Mouse (Mus musculus): ENCODE data around the gene Dvl1.

Gene Dvl1

DNA sequence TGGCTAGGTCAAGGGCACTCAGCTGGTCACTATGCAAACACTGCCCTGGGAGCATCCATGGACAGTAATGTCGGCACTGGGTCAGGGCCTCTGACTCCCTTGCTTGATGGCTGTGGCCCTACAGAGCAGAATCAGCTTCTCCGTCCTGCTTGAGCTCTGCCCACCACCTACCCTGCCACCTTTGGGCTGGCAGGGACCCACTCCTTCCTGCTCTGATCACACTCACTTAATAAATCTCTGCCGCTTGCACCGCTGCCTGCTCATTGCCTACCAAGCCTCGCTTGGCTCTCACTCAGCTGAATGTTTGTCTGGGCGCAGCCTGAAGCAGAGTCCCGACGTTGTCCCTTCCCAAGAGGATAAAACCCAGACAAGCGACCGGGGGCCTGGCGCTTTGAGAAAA lies 59.8 kb downstream of the Dvl1 start:
- no peak for DNase-seq (ENCODE audit: low spot score in 2 of 2)

DNA sequence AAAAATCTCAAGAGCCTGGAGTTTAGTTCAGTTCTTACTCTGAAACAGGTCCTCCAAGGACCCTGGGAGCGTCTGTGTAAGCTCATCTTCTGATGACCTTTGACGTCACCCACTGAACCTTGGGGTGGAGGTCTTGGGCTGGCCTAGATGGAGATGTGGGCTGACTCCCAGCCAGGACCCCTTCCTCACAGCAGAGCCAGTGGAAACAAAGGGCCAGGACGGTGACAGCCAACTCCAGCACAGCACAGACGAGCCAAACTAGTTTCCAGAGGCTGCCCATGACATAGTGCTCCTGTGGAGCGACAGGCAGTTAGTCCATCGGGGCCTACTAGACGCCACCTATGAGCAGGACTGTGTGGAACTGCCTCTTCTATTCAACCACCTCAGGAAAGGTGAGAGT lies 61.1 kb downstream of the Dvl1 start:
- DNase-seq (ENCODE audit: low spot score in 2 of 2) = no peak

DNA sequence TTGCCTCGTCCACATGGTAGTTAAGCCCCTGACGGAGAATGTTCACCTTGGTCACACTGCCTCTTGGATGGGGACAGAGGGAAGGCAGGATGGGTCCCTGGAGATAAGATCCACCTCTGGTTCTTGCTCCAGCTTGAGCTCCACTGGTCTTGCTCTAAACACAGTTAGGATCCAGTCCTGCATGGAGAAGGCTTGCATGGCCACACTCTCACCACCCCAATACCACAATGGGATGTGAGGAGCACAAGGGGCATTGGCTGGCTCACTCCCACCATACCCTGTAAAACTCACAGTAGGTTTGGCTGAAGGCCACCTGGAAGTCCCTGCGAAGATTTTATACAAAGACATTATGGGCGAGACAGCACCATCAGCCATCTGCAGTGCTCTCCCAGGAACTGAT lies 61.5 kb downstream of the Dvl1 start:
- DNase-seq (ENCODE audit: low spot score in 2 of 2) = no peak
